Mouse (Mus musculus): Measurements from ENCODE around the gene Myoz1. TPM values are rescaled to one million over a fixed set of nuclear protein-coding genes. Genes with fewer than 3 reads are reported as not detected.
A peak's percentile ranks its signal among the peaks of the same experiment; 100 is the strongest.

Myoz1 gene
- polyA plus RNA-seq, 1 experiment from 2014 or later, result 0.95 TPM

GRCm38 (mm10) chr14:20621903-20622302 is 34.4 kb downstream of the Myoz1 start:
- H3K27me3 ChIP-seq (replicated peaks; ENCODE audit: control insufficient read depth, insufficient read depth, low read length), result no peaks in the 10 kb centered on the region
- DNase-seq (ENCODE audit: low spot score) (no peak), ATAC-seq (replicated peaks; ENCODE audit: low FRiP score) (no peak)
- H3K9ac ChIP-seq (ENCODE audit: low read depth, low read length), result no peak overlapping the region
- H3K9me3 ChIP-seq (ENCODE audit: control insufficient read depth, low read length), result no peaks in the 10 kb centered on the region
- H3K4me1 ChIP-seq (replicated peaks; ENCODE audit: control insufficient read depth, insufficient read depth, low read length), result no peaks in the 10 kb centered on the region
- H3K4me2 ChIP-seq, result no peak overlapping the region
- WGBS, result 82% methylated on average over 2 of the region's 2 CpGs
- H3K36me3 ChIP-seq (ENCODE audit: control insufficient read depth, insufficient read depth, low read length), result 0 out of 2 replicates have a peak, but pooled peaks cover 2% of the 10 kb centered on the region
- no peak overlapping the region for H3K4me3 ChIP-seq (ENCODE audit: low read depth, low read length)
- no peak overlapping the region for H3K27ac ChIP-seq (ENCODE audit: low read depth, low read length)

DNA sequence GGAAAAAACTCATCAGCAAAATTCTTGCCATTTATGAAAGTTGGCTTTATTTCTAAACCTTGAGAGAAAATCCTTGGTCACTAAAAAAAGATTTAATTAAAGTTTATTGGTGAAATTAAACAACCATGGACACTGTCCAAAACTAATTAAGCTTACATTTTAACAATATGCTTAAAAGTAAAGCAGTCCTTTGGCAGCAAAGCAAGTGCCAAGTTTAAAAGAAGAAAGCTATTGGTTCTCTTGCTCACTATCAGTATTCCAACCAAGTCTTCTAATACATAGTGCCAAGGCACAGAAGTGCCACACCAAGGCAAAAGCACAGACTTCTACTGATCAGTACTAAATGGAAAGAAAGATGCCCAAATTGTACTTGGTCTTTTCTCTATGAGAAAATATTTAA is 37.2 kb downstream of the Myoz1 start:
- H3K36me3 ChIP-seq (ENCODE audit: control insufficient read depth, insufficient read depth, low read length), result 0 out of 2 replicates have a peak, but pooled peaks cover 2% of the 10 kb centered on the region

DNA sequence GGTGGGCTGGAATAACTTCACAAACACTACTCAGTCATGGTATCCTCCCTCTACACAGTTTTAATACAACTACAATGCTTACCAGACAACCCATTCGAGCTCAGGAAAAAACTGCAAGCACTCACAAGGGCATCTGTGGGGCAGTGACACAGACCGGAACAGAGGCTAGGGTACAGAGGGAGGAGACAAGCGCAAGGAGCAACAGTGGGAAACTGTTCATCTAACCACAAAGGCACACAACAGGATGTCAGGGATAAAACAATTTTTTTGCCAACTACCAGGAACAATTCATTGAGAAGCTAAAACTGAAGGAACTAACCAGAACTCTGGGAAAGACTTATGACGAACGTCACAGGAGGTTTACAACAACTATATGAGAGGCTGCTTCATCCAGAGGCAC is 38.1 kb downstream of the Myoz1 start:
- no peaks in the 10 kb centered on the region for H3K9me3 ChIP-seq (ENCODE audit: control insufficient read depth, low read length)
- peaks cover 16% of the 10 kb centered on the region for H3K4me1 ChIP-seq (replicated peaks; ENCODE audit: control insufficient read depth, insufficient read depth, low read length)
- no peak overlapping the region for H3K4me3 ChIP-seq (ENCODE audit: low read depth, low read length)
- ATAC-seq (replicated peaks; ENCODE audit: low FRiP score), result no peak
- H3K36me3 ChIP-seq (ENCODE audit: control insufficient read depth, insufficient read depth, low read length), result 0 out of 2 replicates have a peak, but pooled peaks cover 2% of the 10 kb centered on the region
- DNase-seq (ENCODE audit: low spot score), result no peak
- H3K27ac ChIP-seq (ENCODE audit: low read depth, low read length), result no peak overlapping the region; the same call in 1 of the 2 replicates
- H3K4me2 ChIP-seq, result peak overlapping the region; percentile 16; the same call in 1 of the 2 replicates
- WGBS, result 55% methylated on average over 5 of the region's 5 CpGs
- H3K27me3 ChIP-seq (replicated peaks; ENCODE audit: control insufficient read depth, insufficient read depth, low read length), result no peaks in the 10 kb centered on the region
- no peak overlapping the region for H3K9ac ChIP-seq (ENCODE audit: low read depth, low read length)

More for the DNA sequence above, 37.2 kb downstream of the Myoz1 start:
- Histone ChIP-seq H3K9ac (ENCODE audit: low read depth, low read length) (no peak overlapping the region), H3K27ac (ENCODE audit: low read depth, low read length) (no peak overlapping the region), H3K9me3 (ENCODE audit: control insufficient read depth, low read length) (no peaks in the 10 kb centered on the region), H3K4me3 (ENCODE audit: low read depth, low read length) (no peak overlapping the region), H3K4me1 (replicated peaks; ENCODE audit: control insufficient read depth, insufficient read depth, low read length) (peaks cover 16% of the 10 kb centered on the region), H3K4me2 (no peak overlapping the region), H3K27me3 (replicated peaks; ENCODE audit: control insufficient read depth, insufficient read depth, low read length) (no peaks in the 10 kb centered on the region)
- DNase-seq (ENCODE audit: low spot score) (no peak), ATAC-seq (replicated peaks; ENCODE audit: low FRiP score) (no peak)

GRCm38 (mm10) chr14:20616421-20616820 is 39.9 kb downstream of the Myoz1 start:
- ATAC-seq (replicated peaks; ENCODE audit: low FRiP score), result no peak
- Histone ChIP-seq H3K4me3 (ENCODE audit: low read depth, low read length) (no peak overlapping the region), H3K27ac (ENCODE audit: low read depth, low read length) (no peak overlapping the region), H3K9ac (ENCODE audit: low read depth, low read length) (no peak overlapping the region), H3K36me3 (ENCODE audit: control insufficient read depth, insufficient read depth, low read length) (0 out of 2 replicates have a peak, but pooled peaks cover 2% of the 10 kb centered on the region), H3K4me2 (no peak overlapping the region), H3K9me3 (ENCODE audit: control insufficient read depth, low read length) (no peaks in the 10 kb centered on the region), H3K4me1 (replicated peaks; ENCODE audit: control insufficient read depth, insufficient read depth, low read length) (peaks cover 16% of the 10 kb centered on the region), H3K27me3 (replicated peaks; ENCODE audit: control insufficient read depth, insufficient read depth, low read length) (no peaks in the 10 kb centered on the region)
- DNase-seq (ENCODE audit: low spot score), result no peak
- WGBS, result 44% methylated on average over 2 of the region's 2 CpGs

GRCm38 (mm10) chr14:20615075-20615474 is 41.3 kb downstream of the Myoz1 start:
- peak; percentile 45; the same call in 1 of the 2 replicates for ATAC-seq (replicated peaks; ENCODE audit: low FRiP score)
- H3K27me3 ChIP-seq (replicated peaks; ENCODE audit: control insufficient read depth, insufficient read depth, low read length), result no peaks in the 10 kb centered on the region
- WGBS, result 96% methylated on average over 2 of the region's 2 CpGs
- no peak overlapping the region for H3K9ac ChIP-seq (ENCODE audit: low read depth, low read length)
- no peaks in the 10 kb centered on the region for H3K9me3 ChIP-seq (ENCODE audit: control insufficient read depth, low read length)
- no peak overlapping the region for H3K27ac ChIP-seq (ENCODE audit: low read depth, low read length)
- no peak overlapping the region for H3K4me3 ChIP-seq (ENCODE audit: low read depth, low read length)
- peaks cover 16% of the 10 kb centered on the region for H3K4me1 ChIP-seq (replicated peaks; ENCODE audit: control insufficient read depth, insufficient read depth, low read length)
- H3K36me3 ChIP-seq (ENCODE audit: control insufficient read depth, insufficient read depth, low read length), result no peaks in the 10 kb centered on the region
- DNase-seq (ENCODE audit: low spot score), result no peak
- H3K4me2 ChIP-seq, result no peak overlapping the region

DNA sequence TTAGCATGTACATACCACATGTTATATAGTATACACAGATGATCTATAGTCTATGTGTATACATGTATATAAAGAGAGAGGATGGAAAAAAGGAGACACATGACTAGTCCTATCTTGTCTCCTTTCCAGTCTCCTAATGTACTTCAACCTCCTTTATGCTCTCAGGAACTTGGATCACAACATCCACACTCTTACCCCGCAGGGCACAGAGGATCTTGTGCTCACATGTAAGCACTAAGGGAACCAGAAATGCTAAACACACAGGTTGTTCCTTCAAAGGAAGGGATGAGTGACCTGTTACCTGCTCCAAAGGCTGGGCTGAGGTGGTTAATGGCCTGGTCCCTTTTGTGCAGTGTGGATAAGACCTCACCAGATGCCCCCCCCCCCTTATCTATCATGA is 43.5 kb downstream of the Myoz1 start:
- H3K27me3 ChIP-seq (replicated peaks; ENCODE audit: control insufficient read depth, insufficient read depth, low read length), result no peaks in the 10 kb centered on the region

DNA sequence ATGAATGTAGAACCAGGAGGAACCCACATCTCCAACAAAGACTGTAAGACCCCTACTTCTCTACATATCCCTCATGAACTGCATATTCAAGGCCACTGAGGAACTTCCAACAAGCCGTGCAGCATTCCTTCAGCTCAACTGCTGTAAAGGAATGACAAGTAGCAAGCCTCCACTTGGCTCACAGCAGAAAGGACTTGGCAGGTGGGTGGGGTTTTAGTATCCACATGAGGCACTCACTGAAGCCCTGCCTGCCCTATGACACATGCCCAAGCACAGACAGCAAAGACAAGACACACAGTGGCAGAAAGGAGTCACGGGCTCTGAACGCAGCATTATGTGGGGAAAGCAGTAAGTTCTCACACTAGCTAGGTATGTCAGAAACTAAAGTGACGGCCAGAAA is 46.2 kb downstream of the Myoz1 start:
- Histone ChIP-seq H3K36me3 (ENCODE audit: control insufficient read depth, insufficient read depth, low read length) (no peaks in the 10 kb centered on the region), H3K27ac (ENCODE audit: low read depth, low read length) (no peak overlapping the region), H3K4me1 (replicated peaks; ENCODE audit: control insufficient read depth, insufficient read depth, low read length) (peaks cover 4% of the 10 kb centered on the region; the same call in 1 of the 2 replicates), H3K9ac (ENCODE audit: low read depth, low read length) (no peak overlapping the region), H3K27me3 (replicated peaks; ENCODE audit: control insufficient read depth, insufficient read depth, low read length) (no peaks in the 10 kb centered on the region), H3K4me2 (no peak overlapping the region), H3K4me3 (ENCODE audit: low read depth, low read length) (no peak overlapping the region), H3K9me3 (ENCODE audit: control insufficient read depth, low read length) (no peaks in the 10 kb centered on the region)
- DNase-seq (ENCODE audit: low spot score) (no peak), ATAC-seq (replicated peaks; ENCODE audit: low FRiP score) (no peak)
- WGBS, result 83% methylated on average over 4 of the region's 4 CpGs

More for the DNA sequence above, 43.5 kb downstream of the Myoz1 start:
- 96% methylated on average over 1 of the region's 1 CpGs for WGBS
- no peak for DNase-seq (ENCODE audit: low spot score)
- ATAC-seq (replicated peaks; ENCODE audit: low FRiP score), result no peak
- Histone ChIP-seq H3K9ac (ENCODE audit: low read depth, low read length) (no peak overlapping the region), H3K36me3 (ENCODE audit: control insufficient read depth, insufficient read depth, low read length) (no peaks in the 10 kb centered on the region), H3K27ac (ENCODE audit: low read depth, low read length) (no peak overlapping the region), H3K4me1 (replicated peaks; ENCODE audit: control insufficient read depth, insufficient read depth, low read length) (peaks cover 16% of the 10 kb centered on the region), H3K9me3 (ENCODE audit: control insufficient read depth, low read length) (no peaks in the 10 kb centered on the region), H3K4me2 (no peak overlapping the region), H3K4me3 (ENCODE audit: low read depth, low read length) (no peak overlapping the region)

GRCm38 (mm10) chr14:20609519-20609918 is 46.8 kb downstream of the Myoz1 start:
- 83% methylated on average over 3 of the region's 3 CpGs for WGBS
- ATAC-seq (replicated peaks; ENCODE audit: low FRiP score) (no peak), DNase-seq (ENCODE audit: low spot score) (no peak)
- Histone ChIP-seq H3K9me3 (ENCODE audit: control insufficient read depth, low read length) (no peaks in the 10 kb centered on the region), H3K36me3 (ENCODE audit: control insufficient read depth, insufficient read depth, low read length) (no peaks in the 10 kb centered on the region), H3K27me3 (replicated peaks; ENCODE audit: control insufficient read depth, insufficient read depth, low read length) (no peaks in the 10 kb centered on the region), H3K4me3 (ENCODE audit: low read depth, low read length) (no peak overlapping the region), H3K27ac (ENCODE audit: low read depth, low read length) (no peak overlapping the region), H3K4me2 (no peak overlapping the region), H3K9ac (ENCODE audit: low read depth, low read length) (no peak overlapping the region), H3K4me1 (replicated peaks; ENCODE audit: control insufficient read depth, insufficient read depth, low read length) (0 out of 2 replicates have a peak, but pooled peaks cover under 1% of the 10 kb centered on the region)

DNA sequence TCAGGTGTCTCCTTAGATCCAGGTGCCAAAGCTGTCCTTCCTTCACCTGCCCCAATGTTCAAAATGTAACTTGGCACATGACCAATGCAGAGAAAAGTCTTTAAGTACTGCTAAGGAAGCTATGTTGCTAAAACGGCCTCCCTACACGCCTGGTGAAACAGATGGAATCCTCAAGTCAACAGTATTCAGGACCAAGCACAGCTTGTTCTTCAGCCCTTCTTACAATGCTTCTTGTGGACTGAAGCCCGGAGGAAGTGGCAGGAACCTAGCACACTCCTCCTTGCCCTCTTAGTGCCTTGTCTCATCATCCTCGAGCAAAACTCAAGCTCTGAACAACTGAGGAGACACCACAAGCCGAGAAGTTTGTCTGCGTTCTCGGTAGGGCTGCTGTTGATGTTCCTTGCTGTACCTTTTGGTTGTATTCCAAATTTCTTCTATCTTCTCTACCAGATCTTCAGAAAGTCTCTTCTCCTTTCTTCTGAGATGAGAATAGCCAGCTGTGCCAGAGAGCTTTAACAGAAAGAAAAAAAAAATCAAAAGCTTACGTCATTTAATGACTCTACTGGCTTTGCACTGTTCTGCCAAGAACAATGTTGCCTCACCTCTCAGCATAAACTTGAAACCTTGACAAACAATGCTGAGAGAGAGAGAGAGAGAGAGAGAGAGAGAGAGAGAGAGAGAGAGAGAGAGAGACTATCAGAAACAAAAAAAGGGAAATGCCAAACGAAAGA is 48.8 kb downstream of the Myoz1 start:
- ATAC-seq (replicated peaks; ENCODE audit: low FRiP score), result no peak
- 82% methylated on average over 9 of the region's 9 CpGs for WGBS
- no peak overlapping the region for H3K27ac ChIP-seq (ENCODE audit: low read depth, low read length)
- H3K27me3 ChIP-seq (replicated peaks; ENCODE audit: control insufficient read depth, insufficient read depth, low read length), result no peaks in the 10 kb centered on the region
- H3K36me3 ChIP-seq (ENCODE audit: control insufficient read depth, insufficient read depth, low read length), result no peaks in the 10 kb centered on the region
- H3K9me3 ChIP-seq (ENCODE audit: control insufficient read depth, low read length), result no peaks in the 10 kb centered on the region
- no peak overlapping the region for H3K4me2 ChIP-seq
- no peak for DNase-seq (ENCODE audit: low spot score)
- H3K9ac ChIP-seq (ENCODE audit: low read depth, low read length), result no peak overlapping the region
- no peaks in the 10 kb centered on the region for H3K4me1 ChIP-seq (replicated peaks; ENCODE audit: control insufficient read depth, insufficient read depth, low read length)
- H3K4me3 ChIP-seq (ENCODE audit: low read depth, low read length), result no peak overlapping the region
